Mouse (Mus musculus) stomach, postnatal 0 days (tissue): ENCODE data around the gene Olfr1185-ps1. TPM values are rescaled to one million over a fixed set of nuclear protein-coding genes. Genes with fewer than 3 reads are reported as not detected.
"Not testable (repeated sequence)": the region's sequence is repeated elsewhere in the genome, so short reads cannot be mapped to it uniquely, and the experiment has no call there.

ENCODE experiments used
- ATAC-seq: fragments of 200-750 bp; cut with Nextera tagmentation; 2 replicates; pipeline ENCODE4 v1.8.0; 2017; ENCODE audit not compliant: low FRiP score, low TSS enrichment
- DNase-seq: peaks from one replicate; pipeline ENCODE4 v3.0.0-alpha.2; 2016; ENCODE audit warnings: low spot score
- H3K27ac ChIP-seq: fragments of 300-500 bp; sonication (generic); replicated peaks from 2 replicates; pipeline ENCODE4 v1.5.1; 2014; ENCODE audit warnings: mild to moderate bottlenecking, control low read depth
- H3K27me3 ChIP-seq: fragments of 300-500 bp; sonication (generic); 2 replicates; pipeline ENCODE4 v1.6.1; 2014; ENCODE audit warnings: low read length; ENCODE audit not compliant: control insufficient read depth, insufficient read depth
- H3K36me3 ChIP-seq: fragments of 300-500 bp; sonication (generic); 2 replicates; pipeline ENCODE4 v1.6.1; 2014; ENCODE audit warnings: low read length, mixed read lengths; ENCODE audit not compliant: control insufficient read depth, insufficient read depth
- H3K4me1 ChIP-seq: fragments of 300-500 bp; sonication (generic); replicated peaks from 2 replicates; pipeline ENCODE4 v1.6.1; 2014; ENCODE audit warnings: antibody characterized with exemption; ENCODE audit not compliant: control insufficient read depth, insufficient read depth
- H3K4me2 ChIP-seq: fragments of 300-500 bp; sonication (generic); replicated peaks from 2 replicates; pipeline ENCODE4 v1.6.1; 2014; ENCODE audit warnings: low read depth, mild to moderate bottlenecking, control low read depth, moderate library complexity
- H3K4me3 ChIP-seq: fragments of 300-500 bp; sonication (generic); 2 replicates; pipeline ENCODE4 v1.5.1; 2014; ENCODE audit warnings: low read depth, low read length, control low read depth
- H3K9ac ChIP-seq: fragments of 300-500 bp; sonication (generic); 2 replicates; pipeline ENCODE4 v1.6.1; 2014; ENCODE audit warnings: mild to moderate bottlenecking, low read length, control low read depth, mixed read lengths
- H3K9me3 ChIP-seq: fragments of 300-500 bp; sonication (generic); 2 replicates; pipeline ENCODE4 v1.6.1; 2016; ENCODE audit warnings: low read length; ENCODE audit not compliant: control insufficient read depth
- CTCF ChIP-seq: IDR thresholded peaks from 2 replicates; pipeline ENCODE4 v1.5.1; 2016; ENCODE audit warnings: antibody characterized with exemption, low read depth, mild to moderate bottlenecking, moderate library complexity
- EP300 ChIP-seq: optimal IDR thresholded peaks from 2 replicates; pipeline ENCODE3; 2016; ENCODE audit warnings: antibody characterized with exemption
- WGBS: fragments of 180-500 bp; shearing (Covaris S2); extraction: QIAGEN DNeasy Blood & Tissue Kit; methylation state at CpG from one replicate; pipeline ENCODE4 v1.1.7; 2014; 5-methylcytosine and 5-hydroxymethylcytosine counted together
- polyA plus RNA-seq: library from polyadenylated mRNA; unstranded; fragments of >200 nt; fragmentation: Nextera tagmentation; extraction: Ambion mirVana; gene quantifications from 2 replicates; pipeline ENCODE4 v1.2.1, GENCODE M21; 2015

Gene Olfr1185-ps1
- polyA plus RNA-seq, result 0.02 TPM in 1 of 2 replicates, not detected in the other

DNA sequence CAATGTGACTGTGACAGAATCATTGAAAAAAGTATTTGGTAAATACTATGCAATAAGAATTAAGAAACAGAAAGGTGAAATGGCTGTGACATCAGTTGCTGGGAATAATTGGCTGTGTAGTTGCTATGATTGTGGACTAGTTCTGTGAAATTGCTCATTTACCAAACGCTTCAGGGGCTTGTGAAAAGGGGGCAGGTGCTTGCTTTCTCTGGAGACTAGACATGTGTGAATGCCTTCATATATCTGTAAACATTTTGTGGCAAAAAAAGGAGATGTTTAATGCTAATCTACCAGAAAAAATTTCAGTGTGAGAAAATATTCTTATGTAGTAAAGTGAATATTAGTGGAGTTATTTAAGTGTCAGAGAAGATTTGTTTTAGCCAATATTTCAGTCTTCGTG is at the start of gene Olfr1185-ps1:
Olfr1185-ps1 (plus strand) TSS at position 301 of the 400 bp plus-strand sequence.
- 62% methylated on average over 2 of the region's 2 CpGs for WGBS

DNA sequence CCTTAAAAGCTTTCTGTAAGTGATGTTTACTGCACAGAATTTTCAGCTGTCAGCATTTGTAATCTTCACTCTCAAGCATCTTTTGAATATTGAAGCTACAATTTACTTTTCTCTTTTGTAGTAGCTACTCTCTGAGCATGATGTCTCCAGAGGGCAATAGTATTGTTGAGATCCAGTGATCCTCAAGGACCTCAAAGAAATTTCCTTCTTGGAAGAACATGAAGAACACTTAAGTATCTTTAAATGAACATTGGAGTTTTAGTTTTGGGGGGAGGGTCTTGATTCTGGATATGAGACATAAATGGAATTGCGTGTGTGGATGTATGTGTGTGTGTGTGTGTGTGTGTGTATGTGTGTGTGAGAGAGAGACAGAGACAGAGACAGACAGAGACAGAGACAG is 44.1 kb upstream of the Olfr1185-ps1 start, which contains the start of gene Gm13757:
Gm13757 (minus strand) TSS at position 101 of the 400 bp plus-strand sequence.
- whole genome bisulfite sequencing, result 95% methylated on average over 1 of the region's 1 CpGs
- no peaks in the 10 kb centered on the region for H3K27me3 ChIP-seq
- ATAC-seq, result no peak

More for the DNA sequence above, at the start of gene Olfr1185-ps1:
- H3K4me1 ChIP-seq, result no peaks in the 10 kb centered on the region
- H3K9ac ChIP-seq, result no peak within 1 kb of the TSS
- no peaks in the 10 kb centered on the region for H3K36me3 ChIP-seq
- TF ChIP-seq EP300 (no peak), CTCF (no peak)
- DNase-seq (no peak), ATAC-seq (no peak)
- no peak within 1 kb of the TSS for H3K4me2 ChIP-seq
- H3K9me3 ChIP-seq, result no peaks in the 10 kb centered on the region
- no peak within 1 kb of the TSS for H3K4me3 ChIP-seq
- H3K27ac ChIP-seq, result no peak within 1 kb of the TSS
- no peaks in the 10 kb centered on the region for H3K27me3 ChIP-seq

GRCm38 (mm10) chr2:88454567-88454966 is 38.6 kb upstream of the Olfr1185-ps1 start, which contains the start of gene Olfr1183:
TSS of gene Olfr1183 (plus strand) at chr2:88454867.
- not testable (repeated sequence) for H3K9ac ChIP-seq, H3K36me3 ChIP-seq, ATAC-seq, H3K4me3 ChIP-seq, H3K27me3 ChIP-seq, H3K27ac ChIP-seq, H3K4me2 ChIP-seq, DNase-seq, H3K9me3 ChIP-seq, H3K4me1 ChIP-seq
- 88% methylated on average over 1 of the region's 1 CpGs for WGBS

More for the DNA sequence above, 44.1 kb upstream of the Olfr1185-ps1 start, which contains the start of gene Gm13757:
- no peaks in the 10 kb centered on the region for H3K4me1 ChIP-seq
- H3K9me3 ChIP-seq, result no peaks in the 10 kb centered on the region
- no peak within 1 kb of the TSS for H3K4me2 ChIP-seq
- TF ChIP-seq EP300 (no peak), CTCF (no peak)
- DNase-seq, result no peak
- H3K9ac ChIP-seq, result no peak within 1 kb of the TSS
- no peak within 1 kb of the TSS for H3K4me3 ChIP-seq
- no peak within 1 kb of the TSS for H3K27ac ChIP-seq
- H3K36me3 ChIP-seq, result no peaks in the 10 kb centered on the region

DNA sequence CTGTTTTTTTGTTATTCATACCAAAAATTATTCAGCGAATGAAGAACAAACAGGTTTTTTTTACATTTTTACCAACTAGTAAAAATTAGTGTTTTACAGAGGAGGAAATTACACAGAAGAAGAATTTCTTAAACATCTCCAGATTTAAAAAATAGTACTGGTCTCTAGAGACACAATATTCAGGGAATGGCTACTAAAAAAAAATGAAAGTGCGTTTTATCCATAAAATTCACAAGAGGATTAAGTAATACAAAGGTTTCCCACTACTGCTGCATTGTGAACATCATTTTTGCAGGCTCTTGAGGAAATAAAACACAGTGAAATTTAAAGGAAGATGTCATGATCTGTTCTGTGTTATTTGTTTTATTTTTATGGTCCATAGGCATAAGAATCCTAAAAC is 9.8 kb upstream of the Olfr1185-ps1 start, which contains the start of gene Olfr1184:
Olfr1184 (plus strand) TSS at position 301 of the 400 bp plus-strand sequence.
- H3K36me3 ChIP-seq, result no peaks in the 10 kb centered on the region
- H3K4me3 ChIP-seq, result no peak within 1 kb of the TSS
- WGBS, result 83% methylated on average over 2 of the region's 2 CpGs
- no peaks in the 10 kb centered on the region for H3K27me3 ChIP-seq
- no peak for DNase-seq
- no peak within 1 kb of the TSS for H3K4me2 ChIP-seq
- no peak within 1 kb of the TSS for H3K27ac ChIP-seq
- H3K9me3 ChIP-seq, result no peaks in the 10 kb centered on the region
- H3K4me1 ChIP-seq, result no peaks in the 10 kb centered on the region
- no peak for ATAC-seq
- H3K9ac ChIP-seq, result no peak within 1 kb of the TSS
- TF ChIP-seq EP300 (no peak), CTCF (no peak)

GRCm38 (mm10) chr2:88518251-88518650 is 25.1 kb downstream of the Olfr1185-ps1 start, which contains the start of gene Olfr1186:
TSS of gene Olfr1186 (plus strand) at chr2:88518551.
- no peaks in the 10 kb centered on the region for H3K27me3 ChIP-seq
- no peak for ATAC-seq
- H3K4me1 ChIP-seq, result no peaks in the 10 kb centered on the region

DNA sequence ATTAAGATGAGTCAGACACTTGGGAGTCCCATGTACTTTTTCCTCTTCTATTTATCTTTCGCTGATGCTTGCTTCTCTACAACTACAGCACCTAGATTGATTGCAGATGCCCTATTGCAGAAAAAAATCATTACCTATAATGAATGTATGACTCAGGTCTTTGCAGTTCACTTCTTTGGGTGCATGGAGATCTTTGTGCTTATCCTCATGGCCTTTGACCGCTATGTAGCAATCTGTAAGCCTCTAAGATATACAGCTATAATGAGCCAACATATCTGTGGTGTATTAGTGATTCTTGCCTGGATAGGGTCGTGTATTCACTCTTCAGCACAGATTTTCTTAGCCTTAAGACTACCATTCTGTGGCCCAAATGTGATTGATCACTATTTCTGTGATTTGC is 32.6 kb downstream of the Olfr1185-ps1 start:
- Histone ChIP-seq H3K9ac (no peak overlapping the region), H3K27ac (no peak overlapping the region), H3K9me3 (no peaks in the 10 kb centered on the region), H3K27me3 (no peaks in the 10 kb centered on the region), H3K4me1 (no peaks in the 10 kb centered on the region), H3K4me3 (no peak overlapping the region), H3K36me3 (no peaks in the 10 kb centered on the region), H3K4me2 (no peak overlapping the region)
- no peak for ATAC-seq
- 65% methylated on average over 3 of the region's 3 CpGs for WGBS
- DNase-seq, result no peak
- TF ChIP-seq EP300, result no peak
- TF ChIP-seq CTCF, result no peak

More at GRCm38 (mm10) chr2:88518251-88518650, 25.1 kb downstream of the Olfr1185-ps1 start, which contains the start of gene Olfr1186:
- no peak within 1 kb of the TSS for H3K9ac ChIP-seq
- WGBS, result 71% methylated on average over 2 of the region's 2 CpGs
- TF ChIP-seq CTCF, result no peak
- TF ChIP-seq EP300, result no peak
- H3K36me3 ChIP-seq, result no peaks in the 10 kb centered on the region
- no peak for DNase-seq
- H3K9me3 ChIP-seq, result no peaks in the 10 kb centered on the region
- H3K4me3 ChIP-seq, result no peak within 1 kb of the TSS
- H3K4me2 ChIP-seq, result no peak within 1 kb of the TSS
- no peak within 1 kb of the TSS for H3K27ac ChIP-seq

Other genes with a start within 250 kb of the Olfr1185-ps1 start
- gene Olfr1173, start 213.4 kb upstream of the Olfr1185-ps1 start, polyA plus RNA-seq, result 0.01 TPM in 1 of 2 replicates, not detected in the other
- gene Olfr1174-ps, start 178.2 kb upstream of the Olfr1185-ps1 start, polyA plus RNA-seq, result not detected in 2 replicates
- gene Olfr1175-ps, start 166.1 kb upstream of the Olfr1185-ps1 start, polyA plus RNA-seq, result not detected in 2 replicates
- not detected in 2 replicates for gene Olfr1176, start 156.6 kb upstream of the Olfr1185-ps1 start, polyA plus RNA-seq
- not detected in 2 replicates for gene Olfr1177-ps, start 146.8 kb upstream of the Olfr1185-ps1 start, polyA plus RNA-seq
- gene Olfr1178, start 106.3 kb upstream of the Olfr1185-ps1 start, polyA plus RNA-seq, result 0.04 TPM in 1 of 2 replicates, not detected in the other
- gene Olfr1179, start 86.9 kb upstream of the Olfr1185-ps1 start, polyA plus RNA-seq, result not detected in 2 replicates
- not detected in 2 replicates for gene Olfr1180, start 74.2 kb upstream of the Olfr1185-ps1 start, polyA plus RNA-seq
- not detected in 2 replicates for gene Olfr1181, start 67.1 kb upstream of the Olfr1185-ps1 start, polyA plus RNA-seq
- not detected in 2 replicates for gene Gm13757, start 44.2 kb upstream of the Olfr1185-ps1 start, polyA plus RNA-seq
- gene Olfr1183, start 38.5 kb upstream of the Olfr1185-ps1 start, polyA plus RNA-seq, result not detected in 2 replicates
- not detected in 2 replicates for gene Olfr1184, start 9.7 kb upstream of the Olfr1185-ps1 start, polyA plus RNA-seq
- not detected in 2 replicates for gene Olfr1186, start 25.2 kb downstream of the Olfr1185-ps1 start, polyA plus RNA-seq
- not detected in 2 replicates for gene Olfr1188, start 63.6 kb downstream of the Olfr1185-ps1 start, polyA plus RNA-seq
- gene Olfr1189, start 93.1 kb downstream of the Olfr1185-ps1 start, polyA plus RNA-seq, result not detected in 2 replicates
- not detected in 2 replicates for gene Olfr1191-ps1, start 147.2 kb downstream of the Olfr1185-ps1 start, polyA plus RNA-seq
- gene Olfr1192-ps1, start 155.2 kb downstream of the Olfr1185-ps1 start, polyA plus RNA-seq, result 0.02 TPM in 1 of 2 replicates, not detected in the other
- gene Olfr1193, start 182.3 kb downstream of the Olfr1185-ps1 start, polyA plus RNA-seq, result not detected in 2 replicates
- gene Olfr1195, start 195.9 kb downstream of the Olfr1185-ps1 start, polyA plus RNA-seq, result 0.04 TPM in 1 of 2 replicates, not detected in the other
- gene Olfr1196, start 211.3 kb downstream of the Olfr1185-ps1 start, polyA plus RNA-seq, result not detected in 2 replicates
- gene Olfr1197, start 239.0 kb downstream of the Olfr1185-ps1 start, polyA plus RNA-seq, result not detected in 2 replicates